ENCODE assay signal across 9 mouse cellular contexts in genomic region chr12:29096033-29096913, GRCm38 (mm10).
A peak's percentile ranks its signal among the peaks of the same experiment; 100 is the strongest.
DNase-seq lines count a peak whose midpoint lies in the region; ATAC-seq lines count a peak whose summit lies in the region.
"Had no signal": no experiment of that assay in that cellular context is flagged by ENCODE, and none has a peak within 500 bp of the region (broad histone marks: within the 10 kb centered on the region; RNA-seq: fewer than 3 reads in every experiment).

No protein-coding gene starts in this region.

- H3K27me3 ChIP-seq in midbrain, embryonic 11.5 days (ENCODE audit: control insufficient read depth, insufficient read depth, low read length) = no peaks in the 10 kb centered on the region; the same call in 1 of the 2 replicates
- H3K27me3 ChIP-seq in stomach, embryonic 16.5 days (ENCODE audit: control insufficient read depth, insufficient read depth, low read length) = no peaks in the 10 kb centered on the region

- 6% methylated on average over 16 of the region's 16 CpGs for WGBS in midbrain, embryonic 11.5 days
- WGBS in stomach, embryonic 16.5 days = 10% methylated on average over 16 of the region's 16 CpGs

- peak overlapping the region; percentile 75 for H3K27ac ChIP-seq in midbrain, embryonic 11.5 days (ENCODE audit: low read depth, low read length)
- no peak overlapping the region for H3K27ac ChIP-seq in stomach, embryonic 16.5 days (ENCODE audit: low read length)

- peak overlapping the region; percentile 20 for H3K4me2 ChIP-seq in midbrain, embryonic 11.5 days
- peak overlapping the region; percentile 20; the same call in 1 of the 2 replicates for H3K4me2 ChIP-seq in stomach, embryonic 16.5 days (ENCODE audit: low read depth, low read length)

- H3K9me3 ChIP-seq in midbrain, embryonic 11.5 days (ENCODE audit: control insufficient read depth, low read length) = no peaks in the 10 kb centered on the region
- H3K9me3 ChIP-seq in stomach, embryonic 16.5 days (replicated peaks; ENCODE audit: control insufficient read depth, low read length) = no peaks in the 10 kb centered on the region

- peak; percentile 34 to 54 for DNase-seq in cerebellum, postnatal 10 days
- DNase-seq in cerebellum, adult 11 months = no peak
- peak; percentile 99 for DNase-seq in R1 (ENCODE audit: low read depth, low spot score)
- peak; percentile 46 for DNase-seq in kidney, postnatal 14 days
- peak; percentile 95 for DNase-seq in midbrain, embryonic 11.5 days (ENCODE audit: low spot score, missing footprints)

- H3K4me1 ChIP-seq in midbrain, embryonic 11.5 days (ENCODE audit: control insufficient read depth, insufficient read depth, low read length) = peaks cover 27% of the 10 kb centered on the region
- 0 out of 2 replicates have a peak, but pooled peaks cover 6% of the 10 kb centered on the region for H3K4me1 ChIP-seq in stomach, embryonic 16.5 days (ENCODE audit: control insufficient read depth, insufficient read depth, low read length)

- peak overlapping the region; percentile 4 for H3K9ac ChIP-seq in midbrain, embryonic 11.5 days (ENCODE audit: low read length)
- H3K9ac ChIP-seq in stomach, embryonic 16.5 days (ENCODE audit: low read length) = no peak overlapping the region

- ATAC-seq in frontal cortex, adult (ENCODE audit: low TSS enrichment) = peak; percentile 91
- peak; percentile 96 for ATAC-seq in midbrain, embryonic 11.5 days (ENCODE audit: low FRiP score)
- ATAC-seq in stomach, embryonic 16.5 days (ENCODE audit: insufficient read depth, low FRiP score) = no peak
- ATAC-seq in granulocyte monocyte progenitor cell, adult 5-6 weeks (replicated peaks; ENCODE audit: poor library complexity, severe bottlenecking) = no peak

- H3K36me3 ChIP-seq in midbrain, embryonic 11.5 days (ENCODE audit: control insufficient read depth, insufficient read depth, low read length) = no peaks in the 10 kb centered on the region
- no peaks in the 10 kb centered on the region for H3K36me3 ChIP-seq in stomach, embryonic 16.5 days (ENCODE audit: control insufficient read depth, insufficient read depth, low read length)

- H3K4me3 ChIP-seq in midbrain, embryonic 11.5 days (ENCODE audit: low read depth, low read length) = no peak overlapping the region
- no peak overlapping the region for H3K4me3 ChIP-seq in stomach, embryonic 16.5 days (replicated peaks; ENCODE audit: low read length)
- H3K4me3 ChIP-seq: erythroblast, embryonic 14.5 days had no signal

Comparison
In these comparisons a context has a peak if more than half of its experiments do, and no peak if none do; other contexts are left out.
1. ATAC-seq: peak in frontal cortex, adult (single experiment) and midbrain, embryonic 11.5 days (single experiment); none in stomach, embryonic 16.5 days (single experiment) and granulocyte monocyte progenitor cell, adult 5-6 weeks (single experiment).